Mouse (Mus musculus) frontal cortex, postnatal 10 days (tissue): ENCODE data around the gene Zfand2b.

ENCODE experiments used
- DNase-seq, 2 experiments: peaks; one replicate each; pipeline ENCODE4 v3.0.0; 2022; ENCODE audit warnings: low spot score in 2 of 2, mixed read lengths in 1 of 2

Zfand2b gene

GRCm38 (mm10) chr1:75159540-75160255, 8.7 kb upstream of the Zfand2b start:
- DNase-seq: no peak

- DNase-seq: no peak
Observed at GRCm38 (mm10) chr1:75160256-75160617, 8.2 kb upstream of the Zfand2b start.

GRCm38 (mm10) chr1:75168093-75168471, 364 bp upstream of the Zfand2b start:
- no peak for DNase-seq

GRCm38 (mm10) chr1:75179334-75180104, 11.1 kb downstream of the Zfand2b start:
- peak; percentile 51 for DNase-seq

GRCm38 (mm10) chr1:75180105-75180590, 11.7 kb downstream of the Zfand2b start, which contains the start of gene Abcb6:
Gene Abcb6 (minus strand): TSS chr1:75180392.
- DNase-seq: peak; percentile 92 to 94

GRCm38 (mm10) chr1:75180741-75181140, 12.3 kb downstream of the Zfand2b start:
- no peak for DNase-seq

GRCm38 (mm10) chr1:75181377-75181870, 13.0 kb downstream of the Zfand2b start:
- no peak for DNase-seq

GRCm38 (mm10) chr1:75182160-75182559, 13.7 kb downstream of the Zfand2b start:
- DNase-seq: no peak

- no peak for DNase-seq
Observed at GRCm38 (mm10) chr1:75185495-75185894, 17.0 kb downstream of the Zfand2b start.

GRCm38 (mm10) chr1:75187126-75187525, 18.7 kb downstream of the Zfand2b start:
- DNase-seq: no peak

- DNase-seq: no peak
Observed at GRCm38 (mm10) chr1:75187914-75188483, 19.6 kb downstream of the Zfand2b start.

- DNase-seq: no peak
Observed at GRCm38 (mm10) chr1:75190577-75190976, 22.1 kb downstream of the Zfand2b start.

- DNase-seq: no peak
Observed at GRCm38 (mm10) chr1:75191258-75191621, 22.8 kb downstream of the Zfand2b start.

- DNase-seq: peak; percentile 95 to 98
Observed at GRCm38 (mm10) chr1:75191622-75192402, 23.4 kb downstream of the Zfand2b start, which contains the start of the genes Ankzf1 and Atg9a. Gene Ankzf1 (plus strand): TSS chr1:75192151. Gene Atg9a (minus strand): TSS chr1:75192196.

GRCm38 (mm10) chr1:75192452-75192851, 24.0 kb downstream of the Zfand2b start:
- DNase-seq: no peak

GRCm38 (mm10) chr1:75201236-75201635, 32.8 kb downstream of the Zfand2b start:
- no peak for DNase-seq

- DNase-seq: no peak
Observed at GRCm38 (mm10) chr1:75208967-75209678, 40.7 kb downstream of the Zfand2b start.

GRCm38 (mm10) chr1:75210136-75211087, 42.0 kb downstream of the Zfand2b start, which contains the start of the genes Glb1l and Stk16:
Gene Glb1l (minus strand): TSS chr1:75210813.
Gene Stk16 (plus strand): TSS chr1:75210838.
- peak; percentile 92 to 97 for DNase-seq

GRCm38 (mm10) chr1:75211141-75211708, 42.8 kb downstream of the Zfand2b start:
- no peak for DNase-seq
